Mouse (Mus musculus) kidney, postnatal 10 days (tissue): ENCODE data around the gene Cldn14.

Experiments used
- DNase-seq: peaks from one replicate; pipeline ENCODE4 v3.0.0; 2021; ENCODE audit warnings: mixed read lengths

Gene Cldn14

GRCm38 (mm10) chr16:93942796-93943502 is 65.7 kb downstream of the Cldn14 start:
- DNase-seq: no peak

- DNase-seq: peak; percentile 29
Observed at GRCm38 (mm10) chr16:93941781-93942567, 66.7 kb downstream of the Cldn14 start.

- no peak for DNase-seq
Observed at GRCm38 (mm10) chr16:93939961-93940360, 68.7 kb downstream of the Cldn14 start.

- peak; percentile 90 for DNase-seq
Observed at GRCm38 (mm10) chr16:93938400-93938846, 70.2 kb downstream of the Cldn14 start.

GRCm38 (mm10) chr16:93935009-93935408 is 73.6 kb downstream of the Cldn14 start:
- DNase-seq: no peak

- no peak for DNase-seq
Observed at GRCm38 (mm10) chr16:93934588-93934987, 74.0 kb downstream of the Cldn14 start.

- DNase-seq: no peak
Observed at GRCm38 (mm10) chr16:93932185-93933168, 76.2 kb downstream of the Cldn14 start.

- DNase-seq: no peak
Observed at GRCm38 (mm10) chr16:93929370-93930032, 79.1 kb downstream of the Cldn14 start.

- no peak for DNase-seq
Observed at GRCm38 (mm10) chr16:93925684-93926247, 82.9 kb downstream of the Cldn14 start.

GRCm38 (mm10) chr16:93923788-93924187 is 84.8 kb downstream of the Cldn14 start:
- DNase-seq: no peak

GRCm38 (mm10) chr16:93922835-93923389 is 85.7 kb downstream of the Cldn14 start:
- DNase-seq: no peak

- no peak for DNase-seq
Observed at GRCm38 (mm10) chr16:93920673-93921072, 88.0 kb downstream of the Cldn14 start.

- no peak for DNase-seq
Observed at GRCm38 (mm10) chr16:93919189-93919588, 89.4 kb downstream of the Cldn14 start.

- no peak for DNase-seq
Observed at GRCm38 (mm10) chr16:93918679-93919060, 90.0 kb downstream of the Cldn14 start.

- DNase-seq: peak; percentile 93
Observed at GRCm38 (mm10) chr16:93917712-93918678, 90.6 kb downstream of the Cldn14 start.

- DNase-seq: peak; percentile 84
Observed at GRCm38 (mm10) chr16:93915338-93915849, 93.2 kb downstream of the Cldn14 start.

GRCm38 (mm10) chr16:93913881-93914576 is 94.6 kb downstream of the Cldn14 start:
- no peak for DNase-seq

- no peak for DNase-seq
Observed at GRCm38 (mm10) chr16:93912808-93913207, 95.8 kb downstream of the Cldn14 start.

GRCm38 (mm10) chr16:93912158-93912557 is 96.5 kb downstream of the Cldn14 start:
- DNase-seq: peak; percentile 83
